Mouse (Mus musculus) erythroblast, adult 5-6 weeks (primary cell): ENCODE data around the gene Plppr5. TPM values are rescaled to one million over a fixed set of nuclear protein-coding genes. Genes with fewer than 3 reads are reported as not detected.

Experiments
- ATAC-seq: replicated peaks from 2 replicates; pipeline ENCODE4 v1.8.0; 2016; ENCODE audit warnings: moderate number of reproducible peaks, mild to moderate bottlenecking, moderate TSS enrichment, inconsistent platforms; ENCODE audit not compliant: poor library complexity, low FRiP score, severe bottlenecking
- total RNA-seq, 2 experiments: library from RNA; stranded (forward) in 1 of 2; stranded (reverse) in 1 of 2; fragments of 150-400 nt in 1 of 2; fragments of 200-764, 138-1000 nt in 1 of 2; gene quantifications; 2 replicates each; pipeline versions ENCODE4 v1.2.3 to v1.2.4; 2015 to 2017; ENCODE audit warnings: low replicate concordance in 2 of 2

Plppr5 gene
- not detected in 2 replicates for total RNA-seq (2015; ENCODE audit: low replicate concordance)
- total RNA-seq (2017; ENCODE audit: low replicate concordance): not detected in 2 replicates

DNA sequence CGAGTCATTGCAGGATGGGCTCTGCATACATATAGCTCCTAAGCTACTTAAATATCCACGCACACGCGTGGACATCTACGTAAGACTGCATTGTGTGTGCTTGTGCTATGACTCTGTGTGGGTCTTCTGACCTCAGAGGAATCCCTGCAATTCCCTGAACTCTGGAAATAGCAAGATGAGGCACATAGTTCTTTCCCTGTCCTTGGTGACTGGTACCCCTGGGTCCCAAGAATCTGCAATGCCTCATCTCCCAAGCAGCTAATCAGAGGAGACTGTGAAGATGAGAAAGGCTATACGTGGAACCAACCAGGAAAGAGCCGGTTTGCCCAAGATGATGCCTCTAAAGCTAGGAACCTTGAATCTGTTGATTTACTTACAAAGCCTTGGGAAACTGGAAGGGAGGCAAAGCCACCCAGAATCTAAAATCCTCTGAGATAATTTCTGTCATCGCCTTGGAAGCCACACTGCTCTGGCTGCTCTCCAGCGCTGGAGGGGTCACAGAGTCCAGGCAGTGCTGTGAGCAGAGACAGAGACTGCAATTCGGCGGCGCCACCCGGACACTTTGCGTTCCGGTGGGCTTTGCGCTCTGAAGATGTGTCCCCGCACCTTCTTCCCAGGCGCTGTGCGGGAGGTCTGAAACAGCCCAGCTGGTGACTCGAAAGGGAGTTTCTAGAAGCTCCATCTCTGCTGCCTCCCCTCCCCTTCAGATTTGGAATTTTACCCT, at the start of gene Plppr5:
TSS of gene Plppr5 (plus strand) at position 308 of the 724 bp plus-strand sequence.
- no peak for ATAC-seq

GRCm38 (mm10) chr3:117549899-117550298, 24.7 kb upstream of the Plppr5 start:
- ATAC-seq: no peak

- no peak for ATAC-seq
Measured at GRCm38 (mm10) chr3:117550526-117550925, 24.1 kb upstream of the Plppr5 start.

GRCm38 (mm10) chr3:117556972-117557371, 17.7 kb upstream of the Plppr5 start:
- no peak for ATAC-seq

GRCm38 (mm10) chr3:117575253-117575927, 754 bp downstream of the Plppr5 start:
- ATAC-seq: no peak

DNA sequence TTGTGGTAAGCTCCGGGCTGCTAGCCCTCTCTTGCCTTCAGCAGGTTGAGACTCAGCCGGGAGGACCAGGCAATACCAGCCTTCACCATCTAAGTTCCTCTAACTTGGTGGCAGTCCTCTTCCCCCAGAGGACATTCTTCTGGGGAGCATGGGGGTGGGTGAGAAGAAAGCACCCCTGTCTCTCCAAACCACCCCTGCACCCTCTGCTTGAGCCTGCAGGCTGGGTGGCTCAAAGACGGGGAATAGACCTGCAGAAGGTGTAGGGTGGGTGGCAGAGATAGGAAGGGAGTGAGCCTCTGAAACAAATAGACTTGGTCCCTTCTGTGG, 1.3 kb downstream of the Plppr5 start:
- no peak for ATAC-seq

- ATAC-seq: no peak
Measured at GRCm38 (mm10) chr3:117577349-117577748, 2.7 kb downstream of the Plppr5 start.

- no peak for ATAC-seq
Measured at GRCm38 (mm10) chr3:117582628-117583027, 8.0 kb downstream of the Plppr5 start.

DNA sequence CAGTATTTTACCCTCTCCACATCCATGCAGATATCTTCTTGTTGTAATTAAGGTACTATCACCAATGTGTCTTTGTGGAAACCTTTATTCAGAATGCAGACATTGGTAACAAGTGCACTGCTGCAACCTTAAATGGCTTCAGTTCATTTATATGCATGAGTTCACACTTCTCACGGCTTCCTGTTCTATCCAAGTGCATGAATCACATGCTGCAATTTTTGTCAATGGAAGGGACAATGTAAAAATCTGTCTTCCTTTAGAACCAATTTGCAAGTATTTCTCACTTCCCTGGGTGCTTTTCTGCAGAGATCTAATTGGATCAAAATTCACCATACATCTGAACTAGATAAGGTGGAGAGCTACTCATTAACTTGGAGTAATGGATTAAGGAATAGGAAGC, 27.8 kb downstream of the Plppr5 start:
- ATAC-seq: no peak

DNA sequence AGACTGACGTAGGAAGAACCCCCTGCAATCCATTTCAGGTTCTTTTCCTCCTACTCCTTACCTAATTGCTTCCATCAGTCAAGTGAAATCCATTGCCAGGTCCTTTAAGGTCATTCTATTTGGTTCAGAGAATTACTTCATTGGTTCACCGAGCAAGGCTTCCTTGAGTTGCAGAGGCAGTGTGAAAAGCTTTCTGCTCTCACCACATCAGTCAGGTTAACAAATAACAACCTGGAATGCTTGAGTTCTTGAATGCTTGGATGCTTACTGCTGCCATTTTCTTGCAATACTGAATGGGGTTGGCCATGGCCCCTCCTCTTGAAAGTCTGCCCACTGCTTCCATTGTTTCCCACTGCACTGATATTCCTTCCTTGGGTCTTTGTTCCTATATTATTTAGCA, 28.8 kb downstream of the Plppr5 start:
- ATAC-seq: no peak

GRCm38 (mm10) chr3:117606383-117606782, 31.7 kb downstream of the Plppr5 start:
- no peak for ATAC-seq

DNA sequence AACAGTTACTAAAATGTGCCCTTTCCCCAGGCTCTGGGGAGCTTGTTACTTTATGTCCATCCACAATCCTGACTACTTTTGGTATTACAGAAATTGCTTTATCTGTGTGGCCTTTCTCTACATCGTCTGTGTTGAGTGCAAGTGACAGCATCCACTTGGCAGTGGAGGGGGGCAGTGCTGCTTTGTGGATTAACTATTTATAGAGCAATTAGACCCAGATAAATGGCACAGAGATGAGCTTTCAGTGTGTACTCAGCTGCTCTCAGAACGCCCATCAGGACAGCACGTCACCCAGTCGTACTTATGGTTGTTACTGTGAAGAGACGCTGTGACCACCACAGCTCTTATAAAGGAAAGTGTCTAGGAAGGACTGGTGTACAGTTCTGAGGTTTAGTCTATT, 36.8 kb downstream of the Plppr5 start:
- no peak for ATAC-seq

GRCm38 (mm10) chr3:117614856-117615255, 40.2 kb downstream of the Plppr5 start:
- no peak for ATAC-seq

- ATAC-seq: no peak
Measured at GRCm38 (mm10) chr3:117625257-117626001, 50.8 kb downstream of the Plppr5 start.

GRCm38 (mm10) chr3:117628799-117629198, 54.2 kb downstream of the Plppr5 start:
- ATAC-seq: no peak

GRCm38 (mm10) chr3:117630332-117630731, 55.7 kb downstream of the Plppr5 start:
- ATAC-seq: no peak

- ATAC-seq: no peak
Measured at GRCm38 (mm10) chr3:117648612-117649011, 74.0 kb downstream of the Plppr5 start.

GRCm38 (mm10) chr3:117664316-117664715, 89.7 kb downstream of the Plppr5 start:
- ATAC-seq: no peak

DNA sequence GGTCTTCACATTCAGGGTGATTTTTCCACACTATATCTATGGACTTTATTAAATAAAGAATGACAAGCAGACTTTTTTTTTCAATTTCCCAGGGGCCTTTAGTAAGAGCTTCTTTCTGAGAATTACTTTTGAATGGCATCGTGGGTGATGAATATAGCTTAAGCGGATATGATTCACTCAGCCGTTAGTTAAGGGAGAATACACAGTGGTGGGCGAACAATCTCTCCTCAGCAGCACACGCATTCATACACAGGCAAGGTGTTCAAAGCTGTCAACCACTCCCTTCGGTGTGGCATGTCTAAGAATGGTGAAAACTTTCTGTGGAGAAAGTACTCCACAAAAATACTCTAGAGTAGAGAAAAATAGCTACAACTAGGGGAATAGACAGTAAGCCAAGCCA, 104.6 kb downstream of the Plppr5 start:
- ATAC-seq: no peak

DNA sequence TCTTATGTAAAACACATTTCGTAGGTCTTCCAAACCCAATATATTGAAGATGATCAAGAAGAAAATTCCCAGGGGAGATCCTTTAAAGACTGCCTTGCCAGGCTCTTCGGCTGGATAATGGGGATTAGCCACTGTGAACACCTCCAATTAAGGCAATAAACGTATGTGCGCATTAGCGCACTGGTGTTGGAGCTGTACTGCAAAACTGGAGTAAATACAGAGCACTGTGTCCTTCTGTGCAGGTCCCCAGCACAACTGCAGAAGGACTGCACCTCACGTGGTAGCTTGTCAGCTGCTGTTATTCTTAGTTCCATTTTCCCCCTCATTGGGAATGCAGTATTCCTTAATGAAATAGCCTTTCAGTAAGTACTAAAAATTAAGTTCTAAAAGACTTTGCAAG, 110.0 kb downstream of the Plppr5 start:
- no peak for ATAC-seq

- no peak for ATAC-seq
Measured at GRCm38 (mm10) chr3:117686036-117686435, 111.4 kb downstream of the Plppr5 start.
